Mouse (Mus musculus) ES-E14 (cell line): ENCODE results near the gene Bach2.

Experiments used
- CHD2 ChIP-seq: IDR thresholded peaks from 2 replicates; pipeline ENCODE4 v1.6.1; 2014; ENCODE audit warnings: mild to moderate bottlenecking, low read depth, low read length, inconsistent platforms
- HCFC1 ChIP-seq: IDR thresholded peaks from 2 replicates; pipeline ENCODE4 v1.6.1; 2012; ENCODE audit warnings: low read length, inconsistent platforms, borderline replicate concordance; ENCODE audit not compliant: insufficient read depth
- MAFK ChIP-seq: IDR thresholded peaks from 2 replicates; pipeline ENCODE4 v1.6.1; 2014; ENCODE audit warnings: mild to moderate bottlenecking, low read depth, low read length, inconsistent platforms; ENCODE audit not compliant: insufficient read depth

GRCm38 (mm10) chr4:32320039-32320438, 81.4 kb downstream of the Bach2 start:
- TF ChIP-seq CHD2, result no peak
- TF ChIP-seq HCFC1, result no peak
- TF ChIP-seq MAFK, result no peak
